Mouse (Mus musculus): Measurements from ENCODE around the gene Chil5. TPM values are rescaled to one million over a fixed set of nuclear protein-coding genes. Genes with fewer than 3 reads are reported as not detected.
"Not testable (repeated sequence)": the region's sequence is repeated elsewhere in the genome, so short reads cannot be mapped to it uniquely, and the experiment has no call there.

Chil5 gene
- total and polyA plus RNA-seq, 3 experiments, result not detected

DNA sequence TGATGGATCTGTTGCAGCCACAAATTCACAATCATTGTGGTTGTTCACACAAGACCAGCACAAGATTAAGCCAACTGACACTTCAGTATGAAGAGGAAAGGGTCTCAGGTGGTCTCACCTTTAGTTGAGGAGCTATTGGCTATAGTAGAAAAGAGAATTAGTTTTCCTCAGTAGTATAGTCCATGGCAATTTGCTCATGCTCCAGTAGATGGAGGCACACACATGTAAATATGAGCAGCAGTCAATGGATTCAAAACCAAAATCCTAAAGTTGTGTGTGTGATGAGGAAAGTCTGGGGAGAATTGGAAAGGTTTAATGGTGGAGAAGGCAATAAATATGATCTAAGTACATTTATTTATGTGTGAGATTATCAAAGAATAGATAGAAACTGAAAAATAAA, 10.8 kb downstream of the Chil5 start:
- no peaks in the 10 kb centered on the region for H3K36me3 ChIP-seq (ENCODE audit: control insufficient read depth in 1 of 2, insufficient read depth in 2 of 2, low read length in 2 of 2)
- no peak overlapping the region for H3K4me3 ChIP-seq (ENCODE audit: control insufficient read depth in 1 of 2, insufficient read depth in 1 of 2, low read depth in 2 of 2, low read length in 2 of 2)
- H3K9me3 ChIP-seq (replicated peaks; ENCODE audit: insufficient read depth, low read length), result no peaks in the 10 kb centered on the region
- no peaks in the 10 kb centered on the region for H3K4me1 ChIP-seq (ENCODE audit: control insufficient read depth in 1 of 2, insufficient read depth in 2 of 2, low read length in 2 of 2)
- H3K9ac ChIP-seq (ENCODE audit: control insufficient read depth, low read depth, low read length, poor library complexity, severe bottlenecking), result no peak overlapping the region
- no peaks in the 10 kb centered on the region for H3K79me2 ChIP-seq (ENCODE audit: control insufficient read depth, insufficient read depth, low read length, poor library complexity)
- no peak for DNase-seq (ENCODE audit: low read depth, low spot score)
- TF ChIP-seq ZC3H11A (IDR thresholded peaks at IDR 0.05; ENCODE audit: low read depth, low read length) (peak; percentile 17; the same call in 1 of the 2 replicates), SMC3 (IDR thresholded peaks at IDR 0.05; ENCODE audit: low read depth, low read length) (peak; percentile 52), RAD21 (IDR thresholded peaks at IDR 0.05; ENCODE audit: low read depth, low read length) (peak; percentile 56), ZNF384 (IDR thresholded peaks at IDR 0.05; ENCODE audit: low read depth, low read length) (no peak), CTCF (IDR thresholded peaks at IDR 0.05 in 2 of 3, conservative IDR thresholded peaks at IDR 0.05 in 1 of 3; ENCODE audit: control insufficient read depth in 1 of 3, insufficient read depth in 1 of 3, low read depth in 2 of 3, low read length in 3 of 3, poor library complexity in 1 of 3, severe bottlenecking in 1 of 3) (peak in 1 of 3 experiments; percentile 50; a peak in 2 of 6 replicates)
- peaks cover 2% of the 10 kb centered on the region in 2 experiments; a peak in 2 of 4 replicates for H3K27me3 ChIP-seq (ENCODE audit: control insufficient read depth in 1 of 2, insufficient read depth in 2 of 2, low read length in 2 of 2)
- no peak overlapping the region for H3K27ac ChIP-seq (ENCODE audit: control insufficient read depth, low read depth, low read length)

DNA sequence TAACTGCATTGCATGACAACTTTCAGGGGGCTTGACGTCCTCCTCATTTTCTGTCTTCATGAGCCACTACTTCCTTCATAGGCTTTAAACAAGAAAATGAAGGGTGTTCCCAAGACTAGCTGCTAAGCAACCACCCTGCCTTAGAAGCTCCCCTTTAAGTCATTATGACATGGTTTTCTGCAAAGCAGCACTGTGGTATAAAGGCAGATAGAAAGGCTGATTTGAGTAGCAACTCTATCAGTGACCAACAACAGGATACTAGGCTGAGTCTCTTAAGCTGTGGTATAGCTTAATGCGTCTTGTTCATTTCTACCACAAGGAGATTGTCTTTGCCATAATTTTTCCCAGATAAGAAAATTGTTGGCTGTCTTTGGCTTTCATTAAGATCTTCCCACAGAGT, 18.1 kb downstream of the Chil5 start, which contains the start of gene Pifo:
TSS of gene Pifo (minus strand) at position 101 of the 400 bp plus-strand sequence.
- Histone ChIP-seq H3K4me3 (ENCODE audit: control insufficient read depth in 1 of 2, insufficient read depth in 1 of 2, low read depth in 2 of 2, low read length in 2 of 2) (no peak within 1 kb of the TSS), H3K79me2 (ENCODE audit: control insufficient read depth, insufficient read depth, low read length, poor library complexity) (no peaks in the 10 kb centered on the region), H3K27ac (ENCODE audit: control insufficient read depth, low read depth, low read length) (no peak within 1 kb of the TSS), H3K4me1 (ENCODE audit: control insufficient read depth in 1 of 2, insufficient read depth in 2 of 2, low read length in 2 of 2) (no peaks in the 10 kb centered on the region), H3K9ac (ENCODE audit: control insufficient read depth, low read depth, low read length, poor library complexity, severe bottlenecking) (no peak within 1 kb of the TSS), H3K27me3 (ENCODE audit: control insufficient read depth in 1 of 2, insufficient read depth in 2 of 2, low read length in 2 of 2) (peaks cover 0 to 2% of the 10 kb centered on the region in 2 experiments; a peak in 2 of 4 replicates), H3K9me3 (replicated peaks; ENCODE audit: insufficient read depth, low read length) (no peaks in the 10 kb centered on the region), H3K36me3 (ENCODE audit: control insufficient read depth in 1 of 2, insufficient read depth in 2 of 2, low read length in 2 of 2) (no peaks in the 10 kb centered on the region)
- no peak for DNase-seq (ENCODE audit: low read depth, low spot score)
- TF ChIP-seq ETS1 (IDR thresholded peaks at IDR 0.05; ENCODE audit: low read depth, low read length) (no peak), ZC3H11A (IDR thresholded peaks at IDR 0.05; ENCODE audit: low read depth, low read length) (no peak), RAD21 (IDR thresholded peaks at IDR 0.05; ENCODE audit: low read depth, low read length) (no peak), RCOR1 (IDR thresholded peaks at IDR 0.05; ENCODE audit: low read depth, low read length) (no peak), CHD2 (IDR thresholded peaks at IDR 0.05; ENCODE audit: low read length) (no peak), USF2 (IDR thresholded peaks at IDR 0.05; ENCODE audit: borderline replicate concordance in 1 of 2, insufficient read depth in 1 of 2, low read depth in 1 of 2, low read length in 2 of 2) (no peak), SMC3 (IDR thresholded peaks at IDR 0.05; ENCODE audit: low read depth, low read length) (no peak), MEF2A (IDR thresholded peaks at IDR 0.05; ENCODE audit: extremely low read depth, insufficient replicate concordance, low read depth, low read length, poor library complexity, severe bottlenecking) (no peak), POLR2AphosphoS5 (IDR thresholded peaks at IDR 0.05; ENCODE audit: borderline replicate concordance, low read depth, low read length) (no peak), UBTF (IDR thresholded peaks at IDR 0.05; ENCODE audit: borderline replicate concordance, insufficient read depth, low read depth, low read length) (no peak), ZNF384 (IDR thresholded peaks at IDR 0.05; ENCODE audit: low read depth, low read length) (no peak), KAT2A (conservative IDR thresholded peaks at IDR 0.05; ENCODE audit: low read depth, low read length) (no peak), ZMIZ1 (IDR thresholded peaks at IDR 0.05; ENCODE audit: low read depth, low read length) (no peak), POLR2AphosphoS2 (IDR thresholded peaks at IDR 0.05; ENCODE audit: low read length) (no peak), CTCF (IDR thresholded peaks at IDR 0.05 in 2 of 3, conservative IDR thresholded peaks at IDR 0.05 in 1 of 3; ENCODE audit: control insufficient read depth in 1 of 3, insufficient read depth in 1 of 3, low read depth in 2 of 3, low read length in 3 of 3, poor library complexity in 1 of 3, severe bottlenecking in 1 of 3) (no peak), POLR2A (IDR thresholded peaks at IDR 0.05; ENCODE audit: control insufficient read depth in 1 of 2, insufficient read depth in 1 of 2, low read depth in 1 of 2, low read length in 2 of 2, poor library complexity in 1 of 2) (no peak), JUND (IDR thresholded peaks at IDR 0.05; ENCODE audit: low read depth, low read length) (no peak), TBP (IDR thresholded peaks at IDR 0.05; ENCODE audit: low read depth, low read length) (no peak)

DNA sequence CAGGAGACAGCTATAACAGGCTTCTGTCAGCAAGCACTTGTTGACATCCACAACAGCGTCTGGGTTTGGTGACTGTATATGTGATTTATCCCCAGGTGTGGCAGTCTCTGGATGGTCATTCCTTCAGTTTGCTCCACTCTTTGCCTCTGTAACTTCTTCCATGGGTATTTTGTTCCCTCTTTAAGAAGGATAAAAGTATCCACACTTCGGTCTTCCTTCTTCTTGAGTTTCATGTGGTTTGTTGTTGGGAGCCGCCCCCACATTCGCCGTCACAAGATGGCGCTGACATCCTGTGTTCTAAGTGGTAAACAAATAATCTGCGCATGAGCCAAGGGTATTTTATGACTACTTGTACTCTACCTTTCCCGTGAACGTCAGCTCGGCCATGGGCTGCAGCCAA, 29.3 kb downstream of the Chil5 start:
- not testable (repeated sequence) for H3K79me2 ChIP-seq (ENCODE audit: control insufficient read depth, insufficient read depth, low read length, poor library complexity); H3K36me3 ChIP-seq (ENCODE audit: control insufficient read depth in 1 of 2, insufficient read depth in 2 of 2, low read length in 2 of 2); H3K9ac ChIP-seq (ENCODE audit: control insufficient read depth, low read depth, low read length, poor library complexity, severe bottlenecking); H3K27ac ChIP-seq (ENCODE audit: control insufficient read depth, low read depth, low read length); H3K4me1 ChIP-seq (ENCODE audit: control insufficient read depth in 1 of 2, insufficient read depth in 2 of 2, low read length in 2 of 2); H3K4me3 ChIP-seq (ENCODE audit: control insufficient read depth in 1 of 2, insufficient read depth in 1 of 2, low read depth in 2 of 2, low read length in 2 of 2); H3K9me3 ChIP-seq (replicated peaks; ENCODE audit: insufficient read depth, low read length); H3K27me3 ChIP-seq (ENCODE audit: control insufficient read depth in 1 of 2, insufficient read depth in 2 of 2, low read length in 2 of 2); DNase-seq (ENCODE audit: low read depth, low spot score)

Data from MEL (cell line).